Mouse (Mus musculus) left cerebral cortex, adult 18-20 months (tissue): Measurements from ENCODE around the gene Coa3. TPM values are rescaled to one million over a fixed set of nuclear protein-coding genes. Genes with fewer than 3 reads are reported as not detected.
A peak's percentile ranks its signal among the peaks of the same experiment; 100 is the strongest.
"Not testable (repeated sequence)": the region's sequence is repeated elsewhere in the genome, so short reads cannot be mapped to it uniquely, and the experiment has no call there.

ENCODE experiments used
- DNase-seq, 2 experiments: peaks; one replicate each; pipeline ENCODE4 v3.0.0; 2021 to 2022; ENCODE audit warnings: low spot score in 2 of 2, mixed read lengths in 1 of 2
- long read RNA-seq, 2 experiments: library from polyadenylated mRNA; stranded (forward); transcript quantifications; one replicate each; pipeline ENCODE4 v2.0.0; 2021
- total RNA-seq, 2 experiments: library from RNA; stranded (reverse); gene quantifications; 2 replicates each; pipeline ENCODE4 v1.2.3; 2021

Coa3 gene
- 100 to 1,000 TPM; 103 to 112 TPM for total RNA-seq
- long read RNA-seq, experiment 1, transcript Coa3-201 (2 exons, 886 nt), result major isoform, 145 of 152 reads
- long read RNA-seq, experiment 1, partial matches to known transcripts, result 0 of 152 reads
- long read RNA-seq, experiment 1, other reads (novel, unspliced or antisense), result 7 of 152 reads
- long read RNA-seq, experiment 2, transcript Coa3-201 (2 exons, 886 nt), result major isoform, 135 of 137 reads
- long read RNA-seq, experiment 2, partial matches to known transcripts, result 0 of 137 reads
- long read RNA-seq, experiment 2, other reads (novel, unspliced or antisense), result 2 of 137 reads

DNA sequence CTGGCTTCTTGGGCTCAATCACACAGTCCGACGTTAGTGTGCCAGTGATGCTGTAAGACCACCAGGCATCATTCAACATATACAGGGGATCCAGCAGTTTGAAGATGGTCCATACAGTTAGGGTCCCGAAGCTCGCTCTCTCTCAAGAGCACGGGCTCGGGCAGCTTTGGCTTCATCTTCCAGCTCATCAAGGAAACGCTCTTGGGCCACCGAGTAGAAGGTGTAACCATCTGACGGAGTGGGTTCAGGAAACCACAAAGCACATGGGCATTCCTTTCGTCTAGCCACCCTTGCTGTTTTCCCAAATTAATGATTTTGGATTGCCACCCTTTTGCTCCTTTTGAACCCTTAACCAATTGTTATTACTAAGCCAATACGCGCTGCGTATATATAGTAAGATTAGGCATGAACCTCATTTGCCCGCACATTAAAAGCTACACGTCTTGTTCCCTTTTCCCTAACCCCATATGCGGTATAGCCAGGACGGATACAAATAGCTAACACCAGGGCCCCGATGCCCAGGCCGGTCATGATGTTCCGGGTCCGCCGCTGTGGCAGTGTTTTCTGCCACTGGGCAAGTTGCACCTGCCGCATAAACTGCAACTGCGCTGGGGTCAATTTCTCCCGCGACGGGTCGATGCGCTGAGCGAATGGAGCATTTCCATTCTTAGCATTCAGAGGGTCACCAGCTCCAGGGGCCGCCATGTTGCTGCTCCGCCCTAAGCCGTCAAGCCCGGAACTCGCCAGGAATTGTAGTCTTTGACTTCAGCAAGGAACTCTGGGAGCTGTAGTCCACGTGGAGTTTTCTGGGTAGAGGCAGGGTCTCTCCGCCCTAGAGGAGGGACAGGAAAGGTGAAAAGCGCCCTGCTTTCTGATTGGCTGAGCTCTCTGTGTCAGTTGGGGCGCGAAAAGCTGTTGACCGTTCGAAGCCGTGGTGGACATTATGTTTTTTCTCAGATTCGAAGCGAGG, at the start of gene Coa3, which contains the start of gene Cntd1:
Coa3 (minus strand) TSS at position 892 of the 970 bp plus-strand sequence.
Cntd1 (plus strand) TSS at position 790 of the 970 bp plus-strand sequence.
- peak; percentile 81 to 88 for DNase-seq

DNA sequence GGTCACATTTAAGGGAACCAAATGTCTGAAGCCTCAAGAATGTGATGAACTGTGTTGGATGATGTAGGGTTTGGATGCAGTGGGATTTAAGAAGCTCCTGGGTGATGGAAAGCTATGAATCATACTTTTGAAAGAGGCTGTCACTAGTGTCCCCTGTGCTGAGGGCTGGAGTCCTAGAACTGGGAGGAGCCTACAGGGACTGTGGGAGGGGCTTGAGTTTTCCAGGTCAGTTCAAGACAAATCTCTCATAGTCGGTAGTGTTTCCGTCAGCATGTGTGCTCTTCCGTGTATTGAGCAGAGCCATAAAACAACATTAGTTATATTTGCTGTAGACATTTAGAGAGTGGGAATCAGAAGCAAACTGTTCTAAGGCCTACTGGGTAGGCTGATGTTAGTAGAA, 48.4 kb upstream of the Coa3 start:
- DNase-seq, result no peak

DNA sequence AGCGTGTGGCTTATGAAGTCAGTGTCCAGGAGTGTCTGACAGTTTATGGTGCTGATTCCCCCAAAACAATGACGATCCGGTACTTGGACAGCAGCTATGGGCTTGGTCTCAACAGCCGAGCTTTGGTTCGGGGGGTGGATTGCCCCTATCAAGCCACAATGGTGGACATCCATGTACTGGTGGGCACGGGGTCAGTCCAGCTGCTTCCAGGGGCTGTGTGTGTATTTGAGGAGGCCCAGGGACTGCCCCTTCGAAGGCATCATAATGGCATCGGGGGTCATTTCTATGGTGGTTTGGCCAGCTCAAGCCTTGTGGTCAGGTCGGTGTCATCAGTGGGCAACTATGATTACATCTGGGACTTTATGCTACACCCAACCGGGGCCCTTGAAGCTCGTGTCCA, 47.2 kb upstream of the Coa3 start:
- DNase-seq, result no peak

DNA sequence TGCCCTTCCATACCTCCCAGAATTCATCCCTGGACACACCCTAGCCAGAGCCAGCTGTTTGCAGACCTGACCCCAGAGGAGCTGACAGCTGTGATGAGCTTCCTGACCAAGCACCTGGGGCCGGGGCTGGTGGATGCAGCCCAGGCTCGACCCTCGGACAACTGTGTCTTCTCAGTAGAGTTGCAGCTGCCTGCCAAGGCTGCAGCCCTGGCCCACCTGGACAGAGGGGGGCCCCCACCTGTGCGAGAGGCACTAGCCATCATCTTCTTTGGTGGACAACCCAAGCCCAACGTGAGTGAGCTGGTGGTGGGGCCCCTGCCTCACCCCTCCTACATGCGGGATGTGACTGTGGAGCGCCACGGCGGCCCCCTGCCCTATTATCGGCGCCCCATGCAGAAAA, 46.3 kb upstream of the Coa3 start:
- not testable (repeated sequence) for DNase-seq

- DNase-seq, result no peak
Measured at GRCm38 (mm10) chr11:101324763-101325162, 45.8 kb upstream of the Coa3 start, which contains the start of gene Aoc2. Gene Aoc2, plus strand, starts transcription at chr11:101325063.

DNA sequence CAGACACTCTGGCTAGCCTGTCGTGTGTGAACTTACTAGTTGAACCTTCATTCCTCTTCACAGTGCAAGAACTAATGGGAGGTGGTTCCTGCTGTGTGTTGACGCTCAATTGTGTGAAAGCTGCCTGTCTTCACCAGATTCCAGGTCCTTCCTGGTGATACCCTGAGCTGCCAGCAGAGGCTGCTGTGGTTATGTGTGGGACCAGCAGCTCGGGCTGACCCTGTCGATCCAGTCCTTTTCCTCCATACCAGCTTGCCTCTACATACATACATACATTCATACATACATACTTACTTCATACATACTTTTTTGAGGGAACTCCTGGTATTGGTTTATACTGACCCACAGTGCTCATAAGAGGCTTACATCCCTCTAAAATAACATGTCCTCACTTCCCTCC, 44.7 kb upstream of the Coa3 start:
- DNase-seq, result peak; percentile 71 to 73

- DNase-seq, result no peak
Measured at GRCm38 (mm10) chr11:101316501-101316917, 37.6 kb upstream of the Coa3 start.

- peak; percentile 92 to 96 for DNase-seq
Measured at GRCm38 (mm10) chr11:101315665-101316500, 37.0 kb upstream of the Coa3 start, which contains the start of gene Psme3. Gene Psme3, plus strand, starts transcription at chr11:101316213.

- DNase-seq, result no peak
Measured at GRCm38 (mm10) chr11:101315082-101315650, 36.3 kb upstream of the Coa3 start.

DNA sequence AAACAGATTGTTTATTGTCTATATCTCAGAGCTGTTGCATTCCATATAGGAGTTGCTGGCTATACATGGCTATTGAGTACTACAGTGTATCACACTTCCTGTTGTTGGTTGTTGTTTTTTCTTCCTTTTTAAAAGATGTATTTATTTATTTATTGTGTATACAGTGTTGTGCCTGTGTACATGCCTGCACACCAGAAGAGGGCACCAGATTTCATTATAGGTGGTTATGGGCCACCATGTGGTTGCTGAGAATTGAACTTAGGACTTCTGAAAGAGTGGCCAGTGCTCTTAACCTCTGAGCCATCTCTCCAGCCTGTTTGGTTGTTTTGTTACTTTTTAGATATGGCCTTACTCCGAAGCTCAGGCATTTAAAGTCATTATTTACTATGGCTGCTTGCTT, 35.7 kb upstream of the Coa3 start:
- no peak for DNase-seq

GRCm38 (mm10) chr11:101312150-101312549, 33.2 kb upstream of the Coa3 start:
- DNase-seq, result no peak

- no peak for DNase-seq
Measured at GRCm38 (mm10) chr11:101311083-101311482, 32.2 kb upstream of the Coa3 start.

DNA sequence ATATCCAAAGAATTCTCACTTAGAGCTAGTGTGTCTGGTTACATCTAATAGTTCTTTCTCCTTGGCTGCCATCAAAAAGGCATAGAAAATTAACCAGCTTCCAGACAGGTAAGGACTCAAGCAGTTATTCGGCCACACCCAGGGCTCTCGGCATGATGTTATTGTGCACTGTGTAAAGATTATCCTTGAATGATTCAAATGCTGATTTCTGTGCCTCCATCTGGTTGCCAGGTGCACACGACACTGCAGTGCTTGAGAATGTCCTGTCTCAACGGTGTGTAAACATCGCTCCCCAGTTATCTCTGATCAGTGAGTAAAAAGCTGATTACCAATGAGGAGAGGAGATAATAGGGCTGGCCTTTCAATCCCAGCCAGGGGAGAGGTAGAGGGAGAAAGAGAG, 28.8 kb upstream of the Coa3 start:
- DNase-seq, result no peak

DNA sequence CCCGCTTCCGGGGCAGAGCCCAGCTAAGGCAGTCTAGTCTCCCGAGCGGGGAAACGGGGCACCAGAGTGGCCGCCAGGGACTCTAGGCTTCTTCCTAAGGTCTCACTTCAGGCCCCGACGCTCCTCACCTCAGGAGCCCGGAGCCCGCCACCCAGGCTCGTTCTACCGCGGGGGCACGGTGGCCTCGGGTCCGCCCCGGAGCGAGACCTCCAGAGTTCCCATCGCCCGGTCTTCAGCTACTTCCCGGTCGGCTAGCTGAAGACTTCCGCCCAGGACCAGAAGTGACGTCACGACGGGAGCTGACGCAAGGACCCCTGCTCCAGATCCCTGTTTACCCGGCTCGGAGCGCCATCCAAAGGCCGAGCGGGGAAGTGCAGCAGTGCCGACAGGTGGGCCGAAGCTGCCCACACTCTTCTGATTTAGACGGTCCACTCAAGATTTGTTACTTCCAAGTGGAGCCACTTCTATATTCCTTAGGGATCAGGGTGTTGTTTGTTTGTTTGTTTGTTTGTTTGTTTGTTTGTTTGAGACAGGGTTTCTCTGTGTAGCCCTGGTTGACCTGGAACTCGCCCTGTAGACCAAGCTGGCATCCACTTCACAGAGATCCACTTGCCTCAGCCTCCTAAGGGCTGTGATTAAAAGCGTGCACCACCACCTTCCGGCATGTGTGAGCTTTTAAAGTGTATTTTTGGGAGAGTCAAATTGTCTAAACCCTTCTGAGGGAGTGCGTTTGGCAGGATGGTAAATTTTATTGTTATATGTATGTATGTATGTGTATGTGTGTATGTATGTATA, 23.3 kb upstream of the Coa3 start, which contains the start of gene Becn1:
Becn1 (minus strand) TSS at position 283 of the 795 bp plus-strand sequence.
- peak; percentile 96 to 100 for DNase-seq

DNA sequence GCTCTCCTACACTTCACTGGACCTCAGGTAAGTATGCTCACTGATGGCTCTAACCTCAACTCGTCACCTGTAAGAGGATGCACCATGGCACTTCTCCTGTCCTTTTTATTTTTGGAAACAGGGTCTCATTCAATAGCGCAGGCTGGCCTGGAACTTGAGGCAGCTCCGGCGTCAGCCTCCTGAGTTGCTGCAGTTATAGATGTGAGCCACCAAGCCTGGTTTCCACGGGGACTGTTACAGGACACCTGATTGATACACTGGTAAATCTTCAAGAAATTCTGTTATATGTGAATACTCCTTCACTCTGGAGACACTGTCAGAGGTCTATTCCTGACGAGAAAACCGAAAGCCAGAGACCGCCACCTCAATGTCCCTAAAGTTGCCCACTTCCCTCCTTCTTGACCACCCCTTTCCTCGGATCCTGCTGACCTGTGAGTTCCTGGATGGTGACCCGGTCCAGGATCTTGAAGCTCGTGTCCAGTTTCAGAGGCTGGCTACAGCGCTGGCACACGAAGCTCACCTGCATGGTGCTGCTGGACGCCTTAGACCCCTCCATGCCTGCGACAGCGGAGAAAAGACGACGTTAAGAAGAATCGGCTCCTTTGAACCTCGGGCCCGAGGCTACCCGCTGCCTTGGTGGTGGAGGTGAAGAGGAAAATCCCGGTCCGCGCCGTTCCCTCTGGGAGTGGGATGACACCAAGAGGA, 22.5 kb upstream of the Coa3 start:
- DNase-seq, result no peak

GRCm38 (mm10) chr11:101300881-101301280, 22.0 kb upstream of the Coa3 start:
- no peak for DNase-seq

- DNase-seq, result no peak
Measured at GRCm38 (mm10) chr11:101295191-101295590, 16.3 kb upstream of the Coa3 start.

- no peak for DNase-seq
Measured at GRCm38 (mm10) chr11:101291231-101291630, 12.3 kb upstream of the Coa3 start.

GRCm38 (mm10) chr11:101287306-101287705, 8.4 kb upstream of the Coa3 start:
- DNase-seq, result peak in 1 of 2 experiments; percentile 31
